Mouse (Mus musculus): ENCODE results near the gene D3Ertd254e. TPM values are rescaled to one million over a fixed set of nuclear protein-coding genes. Genes with fewer than 3 reads are reported as not detected.

The D3Ertd254e gene
- polyA plus RNA-seq (2014; fragmentation: Illumina TruSeq; extraction: RNeasy Lipid Tissue Mini Kit (QIAGEN cat#74804); ENCODE audit: low read depth, low replicate concordance) = 6.2 TPM

DNA sequence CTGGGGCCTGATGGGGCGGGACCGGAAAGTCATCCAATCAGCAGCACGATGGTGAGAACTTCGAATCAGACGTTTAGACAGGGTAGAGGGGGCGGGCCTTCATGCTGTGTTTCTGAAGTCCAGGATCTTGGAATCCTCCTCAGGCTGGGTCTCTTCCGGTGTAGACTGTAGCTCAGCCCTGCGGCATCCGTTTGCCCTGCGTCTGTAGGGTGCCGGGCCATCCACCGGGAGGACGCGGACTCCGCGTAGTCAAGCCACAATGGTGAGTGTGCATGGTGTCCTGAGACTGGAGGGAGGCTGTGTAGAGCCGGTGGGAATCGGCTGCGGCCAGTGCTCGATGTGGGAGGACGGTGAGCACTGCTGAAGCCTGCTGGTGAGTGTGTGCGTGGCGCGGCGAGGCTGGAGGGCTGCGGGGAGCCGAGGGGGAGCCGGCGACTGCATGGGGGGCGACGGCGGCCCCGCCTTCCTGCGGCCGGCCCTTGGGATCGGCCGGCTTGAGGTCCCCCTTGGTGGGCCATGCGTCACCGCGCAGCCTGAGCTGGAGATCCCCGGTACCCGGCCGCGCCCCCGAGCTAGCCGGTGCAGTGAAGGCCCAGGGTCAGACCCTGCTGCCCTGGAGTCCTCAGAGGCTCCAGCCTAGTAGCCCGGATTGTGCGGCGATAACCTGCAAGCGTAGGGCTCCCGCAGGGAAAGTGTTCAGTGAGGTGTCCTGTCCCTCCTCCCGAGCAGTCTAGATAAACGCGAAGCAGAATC, at the start of gene D3Ertd254e:
TSS of gene D3Ertd254e (plus strand) at position 84 of the 753 bp plus-strand sequence.

Other genes with a start within 250 kb of the D3Ertd254e start
- gene Dcun1d1, start 213.6 kb upstream of the D3Ertd254e start, polyA plus RNA-seq (2014; fragmentation: Illumina TruSeq; extraction: RNeasy Lipid Tissue Mini Kit (QIAGEN cat#74804); ENCODE audit: low read depth, low replicate concordance) = 59.6 TPM
- gene Mccc1, start 150.3 kb upstream of the D3Ertd254e start, polyA plus RNA-seq (2014; fragmentation: Illumina TruSeq; extraction: RNeasy Lipid Tissue Mini Kit (QIAGEN cat#74804); ENCODE audit: low read depth, low replicate concordance) = 76.3 TPM
- 0.53 TPM for gene Ccdc144b, start 97.5 kb upstream of the D3Ertd254e start, polyA plus RNA-seq (2014; fragmentation: Illumina TruSeq; extraction: RNeasy Lipid Tissue Mini Kit (QIAGEN cat#74804); ENCODE audit: low read depth, low replicate concordance)
- 43.0 TPM for gene Acad9, start 85.0 kb upstream of the D3Ertd254e start, polyA plus RNA-seq (2014; fragmentation: Illumina TruSeq; extraction: RNeasy Lipid Tissue Mini Kit (QIAGEN cat#74804); ENCODE audit: low read depth, low replicate concordance)
- gene Qrfpr, start 71.3 kb downstream of the D3Ertd254e start, polyA plus RNA-seq (2014; fragmentation: Illumina TruSeq; extraction: RNeasy Lipid Tissue Mini Kit (QIAGEN cat#74804); ENCODE audit: low read depth, low replicate concordance) = not detected

Measured in adipose tissue, adult 10 weeks (tissue).